Mouse (Mus musculus) gastrocnemius, postnatal 36 days (tissue): ENCODE data around the gene Grasp. TPM values are rescaled to one million over a fixed set of nuclear protein-coding genes. Genes with fewer than 3 reads are reported as not detected.

Experiments
- DNase-seq, 2 experiments: peaks; one replicate each; pipeline ENCODE4 v3.0.0; 2022
- intact Hi-C: fragments of 180-260 bp; cut with DNase I; formaldehyde crosslinking; loops from one replicate; pipeline ENCODE4 v1.15.1; 2025
- long read RNA-seq, 2 experiments: library from polyadenylated mRNA; stranded (forward); transcript quantifications; one replicate each; pipeline ENCODE4 v2.0.0; 2021
- total RNA-seq, 2 experiments: library from RNA; stranded (reverse); gene quantifications; 2 replicates each; pipeline ENCODE4 v1.2.3; 2021

Gene Grasp
- 1 to 10 TPM; 5.7 to 6.3 TPM for total RNA-seq
- long read RNA-seq, experiment 1, partial matches to known transcripts: 3 of 8 reads
- long read RNA-seq, experiment 1, other reads (novel, unspliced or antisense): 1 of 8 reads
- long read RNA-seq, experiment 2, transcript Grasp-201 (8 exons, 2,033 nt): major isoform, 6 of 9 reads
- long read RNA-seq, experiment 2, partial matches to known transcripts: 0 of 9 reads
- long read RNA-seq, experiment 2, other reads (novel, unspliced or antisense): 3 of 9 reads

DNA sequence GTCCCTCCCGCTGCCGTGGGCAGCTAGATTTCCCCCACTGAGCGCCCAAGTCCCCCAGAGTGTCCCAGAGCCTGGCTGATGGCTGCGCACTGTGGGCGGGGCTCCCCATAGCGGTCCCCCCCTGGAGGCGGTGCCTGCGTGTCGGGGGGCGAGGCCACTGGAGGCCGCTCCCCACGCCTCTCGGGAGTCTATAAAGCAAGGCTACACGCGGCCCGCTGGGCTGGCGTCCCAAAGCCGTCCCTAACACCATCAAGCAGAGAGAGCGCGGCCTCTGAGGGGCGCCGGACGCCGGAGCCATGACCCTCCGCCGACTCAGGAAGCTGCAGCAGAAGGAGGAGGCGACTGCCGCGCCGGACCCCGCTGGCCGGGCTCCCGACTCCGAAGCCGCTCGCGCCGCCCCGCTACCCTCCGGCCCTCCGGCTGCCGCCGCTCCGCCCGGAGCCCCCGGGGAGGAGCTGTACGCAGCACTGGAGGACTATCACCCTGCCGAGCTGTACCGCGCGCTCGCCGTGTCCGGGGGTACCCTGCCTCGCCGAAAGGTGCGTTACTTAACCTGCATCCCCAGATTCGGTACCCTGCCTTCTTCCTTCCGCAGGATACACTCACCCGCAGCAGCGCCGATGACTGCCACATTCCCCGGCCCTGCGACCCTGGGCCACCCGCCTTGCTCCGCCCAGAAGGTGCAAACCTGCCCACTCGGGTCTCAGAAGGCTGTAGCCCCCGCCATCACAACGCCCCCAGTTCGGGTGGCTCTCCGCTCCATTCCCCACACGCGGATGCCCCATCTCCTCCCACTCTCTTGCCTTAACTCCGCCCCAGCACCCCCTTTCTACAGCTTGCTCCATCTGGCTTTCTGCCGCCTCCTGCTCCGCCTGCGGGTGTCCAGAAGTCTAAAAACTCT is at the start of gene Grasp:
Gene Grasp, plus strand, starts transcription at position 183 of the 901 bp plus-strand sequence.
- DNase-seq: peak; percentile 90 to 91
- intact Hi-C loops: loop anchor here (5.0 to 10.0 kb wide), 3 partner anchors 63 to 851 kb away; partner anchors contain the start of gene Eif4b

DNA sequence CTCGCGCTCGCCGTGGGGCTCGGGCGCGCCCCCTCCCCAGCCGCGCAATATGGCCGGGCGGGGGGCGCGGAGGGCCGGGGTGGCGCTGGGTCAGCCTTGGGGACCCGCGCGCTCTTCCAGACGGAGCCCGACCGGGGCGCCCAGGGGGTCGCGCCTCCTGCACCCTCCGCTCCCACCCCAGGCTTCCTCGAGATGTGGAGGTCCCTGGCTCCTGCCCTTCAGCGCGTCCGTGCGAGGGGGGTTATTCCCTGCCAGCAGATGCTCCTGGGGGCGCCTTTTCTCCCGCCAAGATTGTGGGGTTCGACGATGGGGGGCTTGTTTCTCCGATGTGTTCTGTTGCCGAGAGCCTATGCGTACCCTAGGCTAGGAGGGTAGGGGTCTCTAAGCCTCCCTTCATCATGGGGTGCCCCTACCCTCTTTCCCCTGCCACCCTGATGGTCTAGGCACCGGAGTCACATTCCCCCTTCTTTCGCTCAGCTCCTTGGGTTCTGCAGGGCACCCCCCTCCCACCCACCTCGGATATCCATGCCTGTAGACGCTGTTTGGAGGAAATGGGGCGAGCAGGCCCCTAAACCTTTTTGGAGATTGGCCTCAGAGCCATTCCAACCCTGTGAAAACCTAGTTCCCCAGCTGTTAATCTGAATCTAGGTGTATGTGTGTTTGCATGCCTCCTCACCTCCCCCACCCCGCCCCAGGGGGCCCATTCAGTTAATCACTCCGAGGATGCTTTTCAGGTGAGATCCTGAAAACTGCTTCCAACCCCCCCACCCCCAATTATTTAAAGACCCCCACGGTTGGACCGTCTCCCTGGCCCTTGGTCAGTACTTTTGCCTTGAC is 49.5 kb upstream of the Grasp start:
- intact Hi-C loops: no loop called here
- DNase-seq: no peak

DNA sequence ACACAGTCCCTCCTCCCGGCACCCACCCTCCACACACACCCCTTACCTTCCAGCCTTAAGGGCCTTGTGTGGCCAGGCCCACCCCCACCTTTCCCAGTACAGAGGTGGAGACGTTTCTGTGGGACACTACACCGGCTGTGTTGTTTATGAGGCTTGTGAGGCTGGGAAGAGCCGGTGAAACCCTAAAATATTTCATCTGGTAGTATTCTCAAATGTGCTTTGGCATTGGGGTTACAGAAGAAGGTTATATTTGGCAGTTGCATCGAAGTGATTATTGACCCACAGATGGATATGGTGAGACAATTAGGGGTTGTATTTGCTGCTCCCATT is 48.9 kb upstream of the Grasp start:
- DNase-seq: no peak
- intact Hi-C loops: no loop called here

DNA sequence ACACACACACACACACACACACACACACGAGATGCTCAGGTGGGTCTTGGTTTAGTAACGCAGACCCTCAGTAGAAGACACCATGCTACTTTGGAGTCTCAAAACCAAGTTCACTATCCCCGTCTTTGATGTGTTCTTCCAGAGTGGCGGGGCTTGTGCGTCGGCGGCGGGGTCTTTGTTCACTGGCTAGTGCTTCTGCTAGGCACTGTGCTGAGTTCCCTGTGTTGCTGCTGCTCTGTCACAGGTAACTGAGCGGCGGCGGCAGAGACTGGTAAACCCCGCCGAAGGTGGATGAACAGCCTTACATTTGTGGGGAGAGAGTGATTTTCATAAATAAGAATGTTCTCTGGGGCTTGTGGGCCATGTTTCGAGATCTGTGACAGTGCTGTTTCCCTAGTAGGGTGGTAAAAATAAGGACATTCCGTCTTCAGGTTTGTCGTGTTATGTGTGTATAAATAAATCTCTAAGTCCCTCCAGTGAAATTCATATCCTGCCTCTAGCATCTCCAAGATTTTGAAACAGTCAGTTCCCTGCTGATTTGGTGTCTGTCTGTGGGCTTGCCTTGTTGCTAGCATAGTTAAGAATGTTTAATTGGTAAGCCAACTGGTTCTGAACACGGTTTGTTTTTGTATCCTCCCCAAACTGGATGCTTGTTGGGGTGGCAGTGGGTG is 48.2 kb upstream of the Grasp start:
- intact Hi-C loops: no loop called here
- no peak for DNase-seq

GRCm38 (mm10) chr15:101176284-101176680 is 47.7 kb upstream of the Grasp start:
- no peak for DNase-seq
- intact Hi-C loops: no loop called here

- DNase-seq: no peak
- intact Hi-C loops: no loop called here
Measured at GRCm38 (mm10) chr15:101176795-101177691, 46.9 kb upstream of the Grasp start.

GRCm38 (mm10) chr15:101180363-101181105 is 43.5 kb upstream of the Grasp start:
- no peak for DNase-seq
- intact Hi-C loops: no loop called here

- DNase-seq: no peak
- intact Hi-C loops: no loop called here
Measured at GRCm38 (mm10) chr15:101181106-101181466, 42.9 kb upstream of the Grasp start.

GRCm38 (mm10) chr15:101181500-101181899 is 42.5 kb upstream of the Grasp start:
- intact Hi-C loops: no loop called here
- no peak for DNase-seq

DNA sequence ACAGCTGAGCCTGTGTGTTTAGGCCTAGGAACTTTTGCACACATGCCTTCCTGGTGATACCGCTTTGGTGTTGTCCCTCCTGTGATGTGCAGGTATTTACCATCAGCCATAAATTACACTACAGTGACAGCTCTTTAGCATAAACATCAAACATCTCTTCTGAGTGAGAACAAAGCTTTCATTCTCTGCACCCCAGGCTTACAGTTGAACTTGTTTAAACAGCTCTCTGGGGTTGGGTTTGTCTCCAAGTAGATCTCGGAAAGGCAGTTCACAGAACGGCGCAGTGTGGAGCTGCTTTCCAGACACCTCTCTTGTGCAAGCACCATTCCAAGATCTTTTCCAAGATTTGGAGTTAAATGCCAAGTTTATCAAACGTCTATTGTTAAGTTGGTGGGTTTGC is 41.3 kb upstream of the Grasp start:
- no peak for DNase-seq
- intact Hi-C loops: no loop called here

- DNase-seq: no peak
- intact Hi-C loops: no loop called here
Measured at GRCm38 (mm10) chr15:101184300-101184699, 39.7 kb upstream of the Grasp start.

DNA sequence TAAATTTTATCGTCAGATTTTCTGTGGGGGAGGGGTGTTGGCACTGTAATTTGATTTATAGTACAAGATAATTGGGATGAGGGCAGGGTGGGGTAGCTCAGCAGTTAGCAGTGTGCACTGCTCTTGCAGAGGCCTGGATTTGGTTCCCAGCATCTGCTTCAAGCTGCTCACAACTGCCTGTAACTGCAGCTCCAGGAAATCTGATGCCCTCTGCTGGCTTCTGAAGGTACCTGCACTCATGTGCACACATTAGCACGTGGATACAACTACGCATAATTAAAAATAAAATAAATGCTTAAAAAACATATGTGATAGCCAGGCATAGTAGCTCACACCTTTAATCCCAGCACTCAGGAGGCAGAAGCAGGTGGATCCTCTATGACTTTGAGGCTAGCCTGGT is 38.4 kb upstream of the Grasp start:
- intact Hi-C loops: no loop called here
- no peak for DNase-seq

GRCm38 (mm10) chr15:101187907-101188306 is 36.1 kb upstream of the Grasp start:
- no peak for DNase-seq
- intact Hi-C loops: no loop called here

DNA sequence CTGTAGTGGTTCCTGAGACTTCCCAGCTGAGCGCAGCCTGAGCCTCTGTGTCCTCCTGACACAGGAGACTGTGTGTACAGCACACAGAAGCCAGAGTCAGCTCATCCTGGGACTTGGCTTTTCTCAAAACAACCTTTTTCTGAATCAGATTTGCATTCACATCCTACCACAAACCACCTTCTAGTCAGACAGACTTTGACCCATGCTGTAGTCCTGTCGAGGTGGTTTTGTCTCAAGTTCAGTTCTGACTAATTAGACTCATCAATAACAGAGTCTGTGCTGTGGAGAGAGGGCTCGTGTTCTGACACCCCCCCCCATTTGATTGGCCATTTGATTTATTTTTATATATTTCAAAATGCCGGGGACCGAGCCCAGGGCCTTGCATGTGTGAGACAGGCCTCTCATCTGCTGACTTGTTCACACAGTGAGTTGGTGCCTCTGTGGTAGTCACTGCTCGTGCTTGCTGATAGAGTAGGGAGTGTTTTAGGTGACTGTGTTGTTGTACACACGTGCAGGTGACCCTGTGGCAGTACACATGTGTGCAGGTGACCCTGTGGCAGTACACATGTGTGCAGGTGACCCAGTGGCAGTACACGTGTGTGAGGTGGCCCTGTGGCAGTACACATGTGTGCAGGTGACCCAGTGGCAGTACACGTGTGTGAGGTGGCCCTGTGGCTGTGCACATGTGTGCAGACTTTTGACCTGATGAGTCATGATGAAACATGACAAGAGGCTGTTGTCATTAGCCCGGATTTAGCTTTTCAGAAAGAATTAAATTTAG is 33.8 kb upstream of the Grasp start:
- DNase-seq: no peak
- intact Hi-C loops: no loop called here

DNA sequence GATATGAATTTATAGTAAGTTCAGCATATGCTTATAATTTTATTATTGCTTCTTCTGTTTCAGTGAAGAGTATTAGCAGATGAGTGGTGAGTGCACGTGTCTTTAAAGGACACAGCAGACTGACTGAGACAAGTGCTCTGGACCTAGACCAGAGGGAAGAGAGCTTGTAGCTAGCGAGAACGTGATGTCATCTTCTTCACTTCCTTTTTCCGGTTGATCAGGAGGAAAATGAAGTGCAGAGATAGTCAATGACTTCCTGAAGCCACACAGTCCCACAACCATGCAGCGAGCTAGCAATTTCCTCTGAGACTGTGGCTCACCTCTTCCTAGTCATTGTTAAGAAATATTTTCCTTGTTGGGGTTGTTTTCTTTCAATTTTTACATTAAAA is 33.2 kb upstream of the Grasp start:
- intact Hi-C loops: no loop called here
- DNase-seq: no peak

GRCm38 (mm10) chr15:101191459-101192259 is 32.3 kb upstream of the Grasp start:
- intact Hi-C loops: no loop called here
- DNase-seq: peak in 1 of 2 experiments; percentile 59

DNA sequence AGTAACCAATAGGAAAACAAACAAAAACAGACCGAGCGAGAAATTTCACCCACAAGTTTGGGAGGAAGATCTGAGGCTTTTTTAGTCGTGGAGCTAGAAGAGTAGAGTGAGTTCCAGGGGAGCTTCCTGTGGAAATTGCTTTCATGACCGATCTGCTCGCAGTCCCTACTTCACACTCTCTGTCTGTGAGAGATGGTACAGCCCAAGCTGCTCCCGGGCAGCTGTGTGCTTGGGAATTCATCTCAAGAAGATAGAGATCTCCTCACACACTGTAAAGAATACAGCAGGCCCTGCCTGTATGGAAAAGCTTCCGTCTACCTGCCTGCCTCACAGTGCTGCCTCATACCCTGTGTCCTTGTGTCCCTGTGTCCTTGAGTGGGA is 31.7 kb upstream of the Grasp start:
- intact Hi-C loops: no loop called here
- no peak for DNase-seq
